Mouse (Mus musculus) heart, embryonic 14.5 days (tissue): ENCODE data around the gene Rabep2. TPM values are rescaled to one million over a fixed set of nuclear protein-coding genes. Genes with fewer than 3 reads are reported as not detected.

ENCODE experiments used
- ATAC-seq: fragments of 200-750 bp; cut with Nextera tagmentation; 2 replicates; pipeline ENCODE4 v1.8.0; 2017; ENCODE audit warnings: low read depth, moderate TSS enrichment; ENCODE audit not compliant: insufficient number of reproducible peaks, insufficient read depth, low FRiP score
- H3K27ac ChIP-seq, 2 experiments: fragments of 200-500 bp in 1 of 2; fragments of 300-500 bp in 1 of 2; sonication (generic) in 1 of 2; replicated peaks in 1 of 2; 2 replicates each; pipeline ENCODE4 v1.5.1; 2012 to 2014; ENCODE audit warnings: low read depth in 2 of 2, low read length in 2 of 2, control low read depth in 1 of 2, mild to moderate bottlenecking in 1 of 2, mixed read lengths in 1 of 2; ENCODE audit not compliant: control insufficient read depth in 1 of 2, insufficient read depth in 1 of 2
- H3K27me3 ChIP-seq: fragments of 300-500 bp; sonication (generic); 2 replicates; pipeline ENCODE4 v1.6.1; 2014; ENCODE audit warnings: mild to moderate bottlenecking, low read length, control low read depth; ENCODE audit not compliant: control insufficient read depth, insufficient read depth
- H3K36me3 ChIP-seq: fragments of 300-500 bp; sonication (generic); 2 replicates; pipeline ENCODE4 v1.6.1; 2014; ENCODE audit warnings: mild to moderate bottlenecking, control low read depth, low read length, mixed read lengths; ENCODE audit not compliant: control insufficient read depth, insufficient read depth
- H3K4me1 ChIP-seq, 2 experiments: fragments of 200-500 bp in 1 of 2; fragments of 300-500 bp in 1 of 2; sonication (generic) in 1 of 2; 2 replicates each; pipeline ENCODE4 v1.6.1; 2012 to 2014; ENCODE audit warnings: low read length in 2 of 2, control low read depth in 1 of 2, mixed read lengths in 1 of 2; ENCODE audit not compliant: control insufficient read depth in 2 of 2, insufficient read depth in 2 of 2
- H3K4me2 ChIP-seq: fragments of 300-500 bp; sonication (generic); 2 replicates; pipeline ENCODE4 v1.6.1; 2014; ENCODE audit warnings: mild to moderate bottlenecking, low read length
- H3K4me3 ChIP-seq, 2 experiments: fragments of 200-500 bp in 1 of 2; fragments of 300-500 bp in 1 of 2; sonication (generic) in 1 of 2; 2 replicates each; pipeline ENCODE4 v1.5.1; 2012 to 2014; ENCODE audit warnings: low read length in 2 of 2, mild to moderate bottlenecking in 2 of 2, control low read depth in 1 of 2, low read depth in 1 of 2, moderate library complexity in 1 of 2; ENCODE audit not compliant: control insufficient read depth in 1 of 2, insufficient read depth in 1 of 2
- H3K9ac ChIP-seq: fragments of 300-500 bp; sonication (generic); 2 replicates; pipeline ENCODE4 v1.6.1; 2014; ENCODE audit warnings: mild to moderate bottlenecking, low read length
- H3K9me3 ChIP-seq: fragments of 300-500 bp; sonication (generic); 2 replicates; pipeline ENCODE4 v1.6.1; 2016; ENCODE audit warnings: low read length, control low read depth; ENCODE audit not compliant: control insufficient read depth
- WGBS: fragments of 180-500 bp; shearing (Covaris S2); extraction: QIAGEN DNeasy Blood & Tissue Kit; methylation state at CpG from one replicate; pipeline ENCODE4 v1.1.7; 2014; 5-methylcytosine and 5-hydroxymethylcytosine counted together
- polyA plus RNA-seq: library from polyadenylated mRNA; unstranded; fragments of >200 nt; fragmentation: Nextera tagmentation; extraction: Ambion mirVana; gene quantifications from 2 replicates; pipeline ENCODE4 v1.2.1, GENCODE M21; 2014

Rabep2 gene
- polyA plus RNA-seq, 1 experiment from 2014 or later = 19.8 TPM

- no peak for ATAC-seq
- Histone ChIP-seq H3K9ac (no peak overlapping the region), H3K4me1 (no peaks in the 10 kb centered on the region), H3K9me3 (no peaks in the 10 kb centered on the region), H3K4me3 (no peak overlapping the region), H3K4me2 (no peak overlapping the region), H3K27ac (no peak overlapping the region), H3K27me3 (no peaks in the 10 kb centered on the region), H3K36me3 (peaks cover 38% of the 10 kb centered on the region)
- 87% methylated on average over 19 of the region's 19 CpGs for WGBS
These were observed 19.9 kb downstream of the Rabep2 start for GRCm38 (mm10) chr7:126448481-126448880.

GRCm38 (mm10) chr7:126449991-126450390, 21.4 kb downstream of the Rabep2 start:
- H3K4me2 ChIP-seq = no peak overlapping the region
- ATAC-seq = no peak
- WGBS = 86% methylated on average over 18 of the region's 18 CpGs
- no peak overlapping the region for H3K27ac ChIP-seq
- no peak overlapping the region for H3K9ac ChIP-seq
- no peaks in the 10 kb centered on the region for H3K27me3 ChIP-seq
- no peak overlapping the region for H3K4me3 ChIP-seq
- H3K9me3 ChIP-seq = no peaks in the 10 kb centered on the region
- no peaks in the 10 kb centered on the region for H3K4me1 ChIP-seq
- peaks cover 27% of the 10 kb centered on the region for H3K36me3 ChIP-seq

GRCm38 (mm10) chr7:126450641-126451040, 22.1 kb downstream of the Rabep2 start:
- Histone ChIP-seq H3K4me1 (no peaks in the 10 kb centered on the region), H3K36me3 (peaks cover 20% of the 10 kb centered on the region), H3K27ac (no peak overlapping the region), H3K4me3 (no peak overlapping the region), H3K9ac (no peak overlapping the region), H3K27me3 (no peaks in the 10 kb centered on the region), H3K4me2 (no peak overlapping the region), H3K9me3 (no peaks in the 10 kb centered on the region)
- no peak for ATAC-seq
- WGBS = 91% methylated on average over 6 of the region's 6 CpGs

GRCm38 (mm10) chr7:126452244-126452643, 23.7 kb downstream of the Rabep2 start:
- 84% methylated on average over 3 of the region's 3 CpGs for WGBS
- Histone ChIP-seq H3K9ac (no peak overlapping the region), H3K4me2 (no peak overlapping the region), H3K27ac (no peak overlapping the region), H3K4me1 (no peaks in the 10 kb centered on the region), H3K9me3 (no peaks in the 10 kb centered on the region), H3K27me3 (no peaks in the 10 kb centered on the region), H3K4me3 (no peak overlapping the region), H3K36me3 (peaks cover 6% of the 10 kb centered on the region; the same call in 1 of the 2 replicates)
- ATAC-seq = no peak

GRCm38 (mm10) chr7:126453861-126454260, 25.3 kb downstream of the Rabep2 start:
- H3K27ac ChIP-seq = no peak overlapping the region
- no peak overlapping the region; the same call in 1 of the 2 replicates for H3K9ac ChIP-seq
- H3K9me3 ChIP-seq = no peaks in the 10 kb centered on the region
- H3K36me3 ChIP-seq = no peaks in the 10 kb centered on the region
- no peak overlapping the region for H3K4me3 ChIP-seq
- H3K4me2 ChIP-seq = no peak overlapping the region
- 73% methylated on average over 7 of the region's 7 CpGs for WGBS
- peaks cover 6 to 8% of the 10 kb centered on the region in 2 experiments for H3K4me1 ChIP-seq
- no peaks in the 10 kb centered on the region for H3K27me3 ChIP-seq
- ATAC-seq = no peak

- ATAC-seq = no peak
- H3K9me3 ChIP-seq = no peaks in the 10 kb centered on the region
- H3K27ac ChIP-seq = no peak overlapping the region
- no peaks in the 10 kb centered on the region for H3K36me3 ChIP-seq
- H3K4me2 ChIP-seq = no peak overlapping the region
- peaks cover 10 to 11% of the 10 kb centered on the region in 2 experiments for H3K4me1 ChIP-seq
- WGBS = 77% methylated on average over 2 of the region's 2 CpGs
- H3K27me3 ChIP-seq = no peaks in the 10 kb centered on the region
- no peak overlapping the region for H3K4me3 ChIP-seq
- no peak overlapping the region for H3K9ac ChIP-seq
These were observed 26.7 kb downstream of the Rabep2 start for GRCm38 (mm10) chr7:126455242-126455641.

GRCm38 (mm10) chr7:126456382-126457266, 28.1 kb downstream of the Rabep2 start:
- H3K27ac ChIP-seq = no peak overlapping the region
- H3K27me3 ChIP-seq = no peaks in the 10 kb centered on the region
- no peak overlapping the region for H3K4me3 ChIP-seq
- H3K4me2 ChIP-seq = no peak overlapping the region
- H3K4me1 ChIP-seq = peaks cover 10 to 11% of the 10 kb centered on the region in 2 experiments
- 71% methylated on average over 17 of the region's 17 CpGs for WGBS
- H3K9me3 ChIP-seq = no peaks in the 10 kb centered on the region
- ATAC-seq = no peak
- no peaks in the 10 kb centered on the region for H3K36me3 ChIP-seq
- H3K9ac ChIP-seq = no peak overlapping the region
